Mouse (Mus musculus): ENCODE results near the gene Agpat1.

The Agpat1 gene

GRCm38 (mm10) chr17:34652546-34652945, 48.5 kb downstream of the Agpat1 start:
- DNase-seq (ENCODE audit: low spot score in 2 of 2): no peak

- DNase-seq (ENCODE audit: low spot score in 2 of 2): no peak
Measured at GRCm38 (mm10) chr17:34652985-34653384, 48.9 kb downstream of the Agpat1 start.

GRCm38 (mm10) chr17:34653746-34654285, 49.8 kb downstream of the Agpat1 start:
- DNase-seq (ENCODE audit: low spot score in 2 of 2): no peak

GRCm38 (mm10) chr17:34654392-34654791, 50.3 kb downstream of the Agpat1 start:
- no peak for DNase-seq (ENCODE audit: low spot score in 2 of 2)

- no peak for DNase-seq (ENCODE audit: low spot score in 2 of 2)
Measured at GRCm38 (mm10) chr17:34655160-34655559, 51.1 kb downstream of the Agpat1 start.

- no peak for DNase-seq (ENCODE audit: low spot score in 2 of 2)
Measured at GRCm38 (mm10) chr17:34655581-34655991, 51.5 kb downstream of the Agpat1 start.

GRCm38 (mm10) chr17:34656666-34657065, 52.6 kb downstream of the Agpat1 start:
- no peak for DNase-seq (ENCODE audit: low spot score in 2 of 2)

- no peak for DNase-seq (ENCODE audit: low spot score in 2 of 2)
Measured at GRCm38 (mm10) chr17:34657271-34657670, 53.2 kb downstream of the Agpat1 start.

- no peak for DNase-seq (ENCODE audit: low spot score in 2 of 2)
Measured at GRCm38 (mm10) chr17:34658145-34658544, 54.1 kb downstream of the Agpat1 start.

- no peak for DNase-seq (ENCODE audit: low spot score in 2 of 2)
Measured at GRCm38 (mm10) chr17:34658591-34658990, 54.5 kb downstream of the Agpat1 start.

- DNase-seq (ENCODE audit: low spot score in 2 of 2): no peak
Measured at GRCm38 (mm10) chr17:34659181-34659896, 55.3 kb downstream of the Agpat1 start.

- no peak for DNase-seq (ENCODE audit: low spot score in 2 of 2)
Measured at GRCm38 (mm10) chr17:34659897-34660214, 55.8 kb downstream of the Agpat1 start.

- no peak for DNase-seq (ENCODE audit: low spot score in 2 of 2)
Measured at GRCm38 (mm10) chr17:34660259-34660820, 56.3 kb downstream of the Agpat1 start.

GRCm38 (mm10) chr17:34661121-34661591, 57.1 kb downstream of the Agpat1 start:
- no peak for DNase-seq (ENCODE audit: low spot score in 2 of 2)

GRCm38 (mm10) chr17:34662468-34662867, 58.4 kb downstream of the Agpat1 start:
- DNase-seq (ENCODE audit: low spot score in 2 of 2): no peak

GRCm38 (mm10) chr17:34662978-34663377, 58.9 kb downstream of the Agpat1 start:
- no peak for DNase-seq (ENCODE audit: low spot score in 2 of 2)

Data from cerebellum, postnatal 4 days (tissue).